Mouse (Mus musculus): ENCODE data around the gene 9330161L09Rik.
"Not testable (repeated sequence)": the region's sequence is repeated elsewhere in the genome, so short reads cannot be mapped to it uniquely, and the experiment has no call there.

9330161L09Rik gene

DNA sequence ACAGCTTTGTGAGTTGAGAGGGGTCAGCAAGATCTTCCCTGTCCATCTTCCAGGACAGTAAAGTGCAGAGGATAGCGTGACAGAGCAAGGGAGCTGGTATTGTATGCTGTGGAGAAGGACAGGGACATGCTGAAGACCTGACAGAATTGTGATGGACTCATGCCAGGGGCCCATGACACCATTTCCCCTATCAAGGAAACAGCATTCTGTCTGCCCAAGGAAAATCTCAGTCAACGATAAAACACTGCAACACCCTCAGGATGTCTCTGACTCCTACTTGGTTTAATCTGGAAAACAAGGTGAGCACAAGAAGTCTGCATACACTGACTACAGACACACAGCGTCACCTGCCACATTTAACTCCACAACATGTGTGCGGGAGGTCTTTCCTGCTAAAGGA is at the start of gene 9330161L09Rik:
Gene 9330161L09Rik, minus strand, starts transcription at position 101 of the 400 bp plus-strand sequence.
- DNase-seq: no peak

DNA sequence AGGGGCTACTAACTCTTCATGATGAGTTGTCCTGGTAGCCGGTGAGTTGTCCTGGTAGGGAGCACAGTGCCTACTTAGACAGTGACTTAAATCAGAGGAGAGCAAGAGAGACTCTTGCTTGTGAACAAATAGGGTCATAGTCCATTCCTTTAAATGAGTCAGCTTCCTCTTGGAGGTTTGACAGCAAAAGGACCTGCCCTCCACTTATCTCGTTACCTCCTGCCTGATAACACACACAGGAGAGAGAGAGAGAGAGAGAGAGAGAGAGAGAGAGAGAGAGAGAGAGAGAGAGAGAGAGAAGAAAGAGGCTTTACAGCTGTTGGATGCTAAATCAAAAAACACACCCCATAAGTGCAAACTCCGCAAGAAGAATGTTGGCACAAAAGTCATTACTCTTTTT is 49.5 kb upstream of the 9330161L09Rik start, which contains the start of gene Ifi27l2b:
Gene Ifi27l2b, minus strand, starts transcription at position 84 of the 400 bp plus-strand sequence.
- DNase-seq: no peak

DNA sequence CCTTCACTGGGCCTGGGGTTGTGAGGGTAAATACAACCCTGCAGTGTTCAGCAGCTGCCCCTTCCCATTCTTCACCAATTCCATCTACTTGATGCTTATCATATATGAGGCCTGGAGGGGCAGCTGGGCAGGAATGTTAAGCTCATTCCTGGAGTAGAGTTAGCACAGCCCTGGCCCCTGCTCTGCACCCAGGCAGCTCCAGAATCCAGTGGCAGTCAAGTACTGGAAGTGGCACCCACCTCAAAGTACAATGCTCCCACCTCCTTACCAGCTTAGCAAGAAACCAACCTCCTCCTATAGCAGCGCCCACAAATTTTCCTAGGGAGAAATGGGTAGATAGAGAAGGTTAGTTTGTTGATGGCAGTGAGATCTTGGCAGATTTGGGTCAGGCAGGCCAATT is 49.1 kb upstream of the 9330161L09Rik start:
- not testable (repeated sequence) for DNase-seq

DNA sequence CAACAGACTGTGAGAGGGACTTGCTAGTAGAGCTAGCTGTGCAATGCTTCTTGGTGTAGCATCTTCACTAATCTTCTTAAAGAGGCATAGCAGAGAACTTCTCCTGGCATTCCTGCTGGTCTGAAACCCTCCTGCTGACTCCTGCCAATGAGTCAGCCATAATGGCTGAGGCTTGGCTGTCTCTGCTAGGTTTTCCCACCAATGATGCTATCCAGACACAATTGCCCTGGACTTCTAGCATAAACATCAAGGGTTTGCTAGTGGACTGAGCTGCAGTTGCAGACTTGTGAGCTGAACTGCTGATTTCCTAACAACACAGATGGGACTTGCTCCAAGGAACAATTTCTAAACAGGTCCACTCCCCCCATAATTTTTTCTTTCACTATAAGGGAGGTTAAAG is 45.7 kb upstream of the 9330161L09Rik start:
- DNase-seq: no peak

DNA sequence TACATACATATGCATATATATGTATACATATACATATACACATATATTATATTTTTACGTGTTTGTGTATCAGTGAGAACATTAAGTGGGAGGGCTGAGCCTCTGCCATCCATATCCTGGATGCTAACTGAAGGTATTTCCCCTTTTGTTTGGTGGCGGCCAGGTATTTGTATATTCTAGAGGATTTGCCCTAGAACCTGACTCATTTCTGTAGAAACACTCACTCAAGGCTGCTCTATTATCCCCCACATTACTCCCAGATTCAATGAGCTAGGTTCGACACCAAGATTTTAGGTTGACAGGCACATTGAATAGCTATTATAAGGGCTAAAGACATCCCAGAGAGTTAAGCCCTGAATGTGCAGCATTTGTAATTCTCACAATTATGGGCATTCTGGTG is 37.4 kb upstream of the 9330161L09Rik start:
- no peak for DNase-seq

DNA sequence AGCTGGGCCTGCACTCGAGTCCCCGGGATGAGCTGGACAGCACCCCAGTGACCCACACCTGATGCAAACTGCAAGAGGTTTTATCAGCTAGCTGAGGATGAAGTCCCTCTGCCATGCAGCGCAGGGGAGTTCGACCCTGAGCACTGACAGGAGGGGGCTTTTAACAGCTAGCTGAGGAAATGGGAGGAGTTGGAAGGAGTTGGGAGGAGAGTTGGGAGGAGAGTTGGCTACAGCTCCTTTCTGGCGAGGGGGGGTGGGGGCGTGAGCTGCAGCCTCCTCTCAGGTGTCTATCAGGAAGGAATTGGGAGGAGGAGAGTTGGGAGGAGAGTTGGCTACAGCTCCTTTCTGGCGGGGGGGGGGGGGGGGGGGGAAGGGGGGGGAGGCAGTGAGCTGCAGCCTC is 36.6 kb upstream of the 9330161L09Rik start:
- not testable (repeated sequence) for DNase-seq

DNA sequence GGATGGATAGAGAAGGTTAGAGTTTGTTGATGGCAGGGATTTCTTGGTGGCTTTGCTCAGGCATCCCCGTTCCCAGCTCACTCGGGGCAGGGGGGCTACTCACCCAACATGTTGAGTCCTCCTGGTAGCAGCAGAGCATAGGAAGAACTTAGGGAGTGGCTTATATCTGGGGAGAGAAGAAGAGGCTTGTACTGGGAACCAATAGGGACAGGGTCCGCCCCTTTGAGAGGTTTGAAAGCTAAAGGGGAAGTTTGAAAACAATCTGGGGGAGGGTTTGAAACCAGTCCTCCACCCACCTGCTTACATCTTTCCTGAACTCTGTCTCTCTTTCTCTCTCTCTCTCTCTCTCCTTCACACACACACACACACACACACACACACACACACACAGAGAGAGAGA is 35.9 kb upstream of the 9330161L09Rik start, which contains the start of gene Ifi27l2a:
Gene Ifi27l2a, minus strand, starts transcription at position 157 of the 400 bp plus-strand sequence.
- DNase-seq: peak; percentile 38

DNA sequence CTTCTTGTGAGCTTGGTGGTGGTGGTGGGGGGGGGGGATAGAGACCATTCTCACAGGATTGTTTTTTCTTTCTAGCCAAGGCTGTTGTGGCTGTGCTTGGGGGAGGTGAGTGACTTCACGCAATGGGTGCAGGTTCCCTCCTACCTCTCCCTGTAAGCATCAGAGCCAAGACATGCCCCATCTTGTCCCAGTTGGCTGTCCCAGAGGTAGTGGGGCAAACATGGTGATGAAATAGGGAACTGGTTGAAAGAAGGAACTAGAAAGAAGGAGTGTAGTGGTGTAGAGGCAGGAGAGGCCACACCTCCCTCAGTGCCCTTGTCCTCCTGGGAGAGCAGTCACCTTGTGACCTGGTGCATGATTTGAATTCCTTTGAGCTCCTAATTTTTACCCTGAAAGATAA is 30.0 kb upstream of the 9330161L09Rik start:
- DNase-seq: no peak

DNA sequence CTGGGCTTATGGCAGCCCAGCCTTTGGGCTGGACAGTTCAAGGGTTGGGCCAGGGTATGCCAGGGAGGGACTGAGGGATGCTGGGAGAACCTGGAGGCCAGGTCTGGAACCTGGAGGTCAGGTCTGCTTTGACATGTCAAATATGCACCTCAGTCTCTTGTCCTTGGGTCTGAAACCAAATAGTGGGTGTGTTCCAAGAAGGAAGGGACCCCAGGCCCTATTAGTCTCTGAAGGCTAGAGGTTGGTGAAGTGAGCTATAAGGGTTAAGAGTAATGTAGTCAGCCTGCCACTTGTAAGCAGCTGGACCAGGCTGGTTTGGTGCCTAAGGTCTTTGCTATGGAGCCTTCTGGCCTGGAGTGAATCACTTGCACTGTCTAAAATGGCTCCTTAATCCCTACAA is 27.2 kb upstream of the 9330161L09Rik start:
- DNase-seq: no peak

DNA sequence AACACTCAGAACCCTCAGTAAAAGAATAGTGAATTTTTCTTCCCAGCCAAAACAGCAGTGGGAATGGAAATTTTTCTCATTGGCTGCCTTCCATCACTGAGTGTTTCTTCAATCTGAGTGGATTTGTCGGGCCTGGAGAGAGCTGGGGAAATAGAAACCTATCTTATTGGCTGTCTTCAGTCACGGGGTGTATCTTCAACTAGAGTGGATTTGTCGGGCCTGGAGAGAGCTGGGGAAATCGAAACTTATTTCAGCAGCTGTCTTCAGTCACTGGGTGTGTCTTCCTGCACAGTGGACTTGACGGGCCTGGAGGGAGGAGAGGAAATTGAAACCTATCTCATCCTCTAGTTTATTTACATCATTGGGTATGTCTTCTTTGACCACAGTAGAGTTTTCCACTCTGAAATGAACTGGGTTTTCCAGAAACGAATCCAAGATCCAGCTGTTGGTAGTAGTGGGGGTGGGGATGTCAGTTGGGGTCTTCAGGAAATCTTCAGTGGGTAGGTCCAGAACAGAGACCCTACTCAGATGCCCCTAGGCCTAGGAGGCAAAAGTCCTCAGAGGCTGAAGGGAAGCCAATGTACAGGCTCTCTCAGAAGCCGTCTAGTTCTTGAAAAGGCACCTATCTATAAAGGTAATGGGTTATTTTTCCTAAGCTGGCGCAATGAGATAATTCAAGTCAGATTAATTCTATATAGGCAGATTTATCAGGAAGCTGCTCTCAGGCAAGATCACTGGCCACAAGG is 26.5 kb upstream of the 9330161L09Rik start, which contains the start of gene Ifi27:
Gene Ifi27, plus strand, starts transcription at position 226 of the 746 bp plus-strand sequence.
- DNase-seq: peak; percentile 69

DNA sequence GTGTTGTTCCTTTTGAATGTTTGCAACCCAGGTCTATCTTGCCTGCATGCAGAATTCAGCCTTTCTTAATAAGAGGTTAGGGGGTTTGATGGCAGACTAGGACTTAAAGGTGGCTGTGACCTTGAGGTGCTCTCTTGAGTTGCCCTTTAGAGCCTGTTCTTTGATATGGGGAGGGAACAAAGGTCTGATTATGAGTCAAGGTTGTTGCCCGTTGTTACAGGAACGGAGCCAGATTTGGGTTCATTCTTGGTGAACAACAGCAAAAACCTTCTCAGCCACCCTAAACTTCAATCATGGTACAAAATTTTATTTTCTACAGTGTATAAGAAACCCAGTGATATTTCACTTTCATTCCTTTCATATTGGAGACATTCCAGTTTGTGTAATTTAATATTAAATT is 25.8 kb upstream of the 9330161L09Rik start:
- DNase-seq: no peak

DNA sequence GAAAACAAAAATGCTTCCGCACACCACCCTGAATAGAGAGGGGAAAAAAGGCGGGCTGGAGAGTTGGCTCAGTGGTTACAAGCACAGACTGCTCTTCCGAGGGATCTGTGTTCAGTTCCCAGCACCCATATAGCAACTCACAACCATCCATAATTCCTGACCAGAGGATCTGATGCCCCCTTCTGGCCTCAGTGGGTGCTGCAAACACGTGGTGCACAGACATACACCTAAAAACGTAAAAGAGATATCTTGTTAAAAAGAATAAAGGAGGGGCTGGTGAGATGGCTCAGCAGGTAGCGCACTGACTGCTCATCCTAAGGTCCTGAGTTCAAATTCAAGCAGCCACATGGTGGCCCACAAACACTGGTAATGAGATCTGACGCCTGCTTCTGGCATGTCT is 19.1 kb upstream of the 9330161L09Rik start:
- DNase-seq: no peak

DNA sequence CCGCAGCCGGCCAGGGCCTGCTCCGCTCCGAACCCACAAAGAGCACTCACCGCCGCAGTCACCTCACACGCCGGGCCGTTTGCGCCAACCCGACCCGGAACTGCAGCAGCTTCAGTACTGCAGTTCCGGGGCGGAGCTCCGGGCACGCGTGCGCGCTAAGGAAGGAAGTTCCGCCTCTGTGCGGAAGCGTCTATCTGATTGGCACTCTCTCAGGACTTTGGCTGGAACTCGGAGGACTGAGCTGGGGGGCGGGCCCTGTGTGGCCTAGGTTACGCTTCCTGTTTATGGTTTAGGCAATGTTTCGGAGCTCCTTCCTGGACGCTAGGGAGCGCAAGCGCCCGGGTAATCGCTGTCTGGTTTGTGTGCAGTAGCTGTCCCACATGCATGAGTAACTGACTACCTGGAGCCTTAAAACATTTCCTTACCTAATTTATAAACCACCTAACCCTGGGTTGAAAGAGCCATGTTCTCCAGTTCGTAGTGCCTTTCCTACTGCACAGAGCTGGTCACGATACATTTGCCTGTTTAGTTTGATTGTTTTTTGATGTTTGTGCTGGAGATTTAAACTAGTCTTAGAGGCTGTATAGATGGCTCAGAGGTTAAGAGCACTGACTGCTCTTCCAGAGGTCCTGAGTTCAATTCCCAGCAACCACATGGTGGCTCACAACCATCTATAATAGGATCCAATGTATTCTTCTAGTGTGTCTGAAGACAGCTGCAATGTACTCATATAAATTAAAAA is 18.3 kb upstream of the 9330161L09Rik start, which contains the start of gene Ddx24:
Gene Ddx24, minus strand, starts transcription at position 102 of the 742 bp plus-strand sequence.
- peak; percentile 97 for DNase-seq

DNA sequence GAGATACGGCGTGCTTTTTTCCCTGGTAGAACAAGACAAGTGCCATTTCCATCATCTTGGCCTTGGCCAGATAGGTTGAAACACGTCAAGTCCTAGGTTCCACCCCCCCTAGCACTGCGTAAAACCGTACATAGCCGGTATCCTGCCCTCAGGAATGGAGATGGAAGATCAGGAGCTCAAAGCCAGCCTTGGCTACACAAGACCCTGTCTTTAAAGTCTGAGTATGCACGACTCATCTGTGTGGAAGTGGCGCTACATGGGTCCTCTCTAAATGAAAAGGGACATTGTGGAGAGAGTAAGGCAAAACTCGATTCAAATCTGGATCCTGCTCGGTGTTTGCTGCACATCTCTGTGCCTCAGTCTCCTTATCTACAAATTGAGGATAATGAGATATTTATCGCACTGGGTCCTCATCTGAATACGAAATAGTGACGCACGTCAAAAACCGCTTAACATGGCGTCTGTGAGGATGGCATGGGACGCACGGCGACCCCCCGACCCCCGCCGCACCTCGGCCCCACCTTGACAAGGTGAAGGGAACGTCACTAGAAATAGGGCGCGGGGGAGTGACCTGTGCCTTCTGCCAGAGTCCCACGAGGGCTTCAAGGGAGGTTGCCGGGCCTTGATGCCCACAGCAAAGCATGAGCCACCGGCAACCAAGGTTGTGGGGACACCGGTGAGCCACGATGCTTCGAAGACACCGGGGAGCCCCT is 17.6 kb upstream of the 9330161L09Rik start:
- DNase-seq: no peak

DNA sequence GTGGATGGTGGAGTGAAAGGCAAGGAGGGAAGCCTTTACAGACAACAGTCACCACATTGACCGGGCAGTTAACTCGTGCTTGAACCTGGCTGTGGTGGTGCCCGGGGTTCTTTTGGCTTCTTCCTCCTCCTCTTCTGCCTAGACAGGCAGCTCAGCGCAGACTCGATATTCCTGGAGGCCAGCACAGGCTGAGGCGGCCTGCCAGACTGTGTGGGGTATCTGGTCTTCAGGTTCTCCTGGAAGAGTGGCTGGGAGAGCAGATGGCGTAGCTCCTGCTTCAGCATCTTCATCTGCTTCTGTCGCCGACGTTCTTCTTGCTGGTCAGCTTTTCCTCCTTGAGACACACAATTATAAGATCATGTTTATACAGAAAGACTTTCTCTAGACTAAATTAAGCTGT is 524 bp upstream of the 9330161L09Rik start:
- DNase-seq: no peak

DNA sequence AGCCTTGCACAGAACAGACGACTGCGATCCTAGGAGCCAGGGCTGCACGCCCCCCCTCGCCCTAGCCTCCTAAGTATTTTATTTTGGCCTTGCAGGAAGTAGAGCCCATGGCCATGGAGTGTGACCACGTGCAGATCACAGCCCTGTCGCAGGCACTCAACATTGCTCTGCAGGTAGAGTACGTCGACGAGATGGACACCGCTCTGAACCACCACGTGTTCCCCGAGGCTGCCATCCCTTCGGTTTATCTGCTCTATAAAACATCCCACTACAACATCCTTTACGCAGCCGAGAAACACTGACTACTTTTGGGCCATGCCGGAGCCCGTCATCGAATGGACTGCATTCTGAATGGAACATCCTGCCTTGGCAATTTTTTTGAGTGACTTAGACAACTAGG is 3.5 kb downstream of the 9330161L09Rik start:
- no peak for DNase-seq

DNA sequence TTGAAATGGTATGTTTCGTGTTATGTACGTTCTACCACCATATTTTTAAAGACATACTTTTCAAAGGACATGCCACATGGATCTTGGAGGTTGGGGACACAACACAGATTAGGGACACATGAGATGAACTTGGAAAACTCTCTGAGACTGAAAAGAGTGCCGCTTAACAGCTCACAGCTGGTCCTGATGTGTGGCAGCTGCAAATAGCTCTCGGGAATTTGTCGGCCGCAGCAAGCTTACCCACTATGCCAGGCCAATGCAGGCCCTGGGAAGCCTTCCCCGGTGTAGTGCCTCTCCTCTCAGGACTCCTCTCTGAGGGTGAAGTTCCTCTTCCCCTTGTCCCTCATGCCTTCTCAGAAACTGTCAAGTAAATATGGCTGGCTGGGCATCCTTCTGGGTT is 10.9 kb downstream of the 9330161L09Rik start:
- no peak for DNase-seq

DNA sequence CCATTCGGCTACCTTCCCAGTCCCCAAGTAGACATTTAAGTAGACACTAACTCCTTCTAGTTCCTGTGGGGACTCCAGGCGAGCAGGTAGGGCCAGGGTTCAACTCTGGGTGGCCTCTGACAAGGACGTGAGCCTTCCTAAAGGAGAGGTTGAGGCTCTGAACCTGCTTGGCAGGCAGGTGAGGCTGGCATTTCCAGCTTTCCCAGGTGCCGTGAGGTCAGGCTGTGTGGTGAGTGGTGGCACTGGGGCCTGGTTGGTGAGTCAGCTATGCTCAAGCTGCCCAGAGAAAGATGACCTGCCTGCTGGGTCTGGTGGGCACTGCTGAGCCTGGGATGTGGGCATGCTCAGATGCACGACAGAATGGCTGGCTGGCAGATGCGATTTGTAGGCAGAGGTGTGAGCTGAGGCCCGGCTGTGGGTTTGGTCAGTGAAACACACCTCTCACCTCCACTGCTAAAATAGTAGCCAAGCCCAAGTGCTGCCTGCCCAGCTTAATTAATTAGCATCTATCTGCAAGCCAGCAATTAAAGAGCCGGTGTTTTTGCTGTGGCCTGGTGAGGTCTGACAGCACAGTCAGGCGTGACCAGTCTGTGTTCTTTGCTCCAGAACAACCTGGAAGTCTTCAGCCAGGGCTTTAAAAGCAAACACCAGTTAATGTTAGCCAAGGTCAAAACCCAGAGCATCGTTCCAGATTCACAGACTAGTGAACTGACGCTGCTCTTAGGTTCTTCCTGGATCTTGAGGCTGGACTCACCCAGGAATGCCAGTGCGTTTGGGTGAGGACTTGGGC is 11.9 kb downstream of the 9330161L09Rik start:
- DNase-seq: no peak

DNA sequence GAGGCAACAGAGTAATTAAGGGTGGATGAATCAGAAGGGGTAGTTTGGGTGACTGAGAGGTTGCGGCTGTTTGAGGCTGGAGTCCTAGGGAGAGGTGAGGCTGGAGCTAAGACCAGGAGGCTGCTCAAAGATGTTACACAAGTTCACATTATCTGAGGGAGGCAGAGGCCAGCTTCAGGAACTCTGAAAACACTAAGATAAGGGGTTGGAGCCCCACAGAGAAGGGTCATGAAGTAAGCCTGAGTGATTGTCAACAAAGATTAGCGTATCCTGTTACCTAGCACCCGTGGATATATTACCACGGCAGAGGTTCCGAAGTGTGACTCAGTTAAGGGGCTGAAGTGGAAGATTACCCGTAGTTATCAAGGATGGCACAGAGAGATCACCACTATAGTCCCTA is 14.1 kb downstream of the 9330161L09Rik start:
- DNase-seq: no peak

DNA sequence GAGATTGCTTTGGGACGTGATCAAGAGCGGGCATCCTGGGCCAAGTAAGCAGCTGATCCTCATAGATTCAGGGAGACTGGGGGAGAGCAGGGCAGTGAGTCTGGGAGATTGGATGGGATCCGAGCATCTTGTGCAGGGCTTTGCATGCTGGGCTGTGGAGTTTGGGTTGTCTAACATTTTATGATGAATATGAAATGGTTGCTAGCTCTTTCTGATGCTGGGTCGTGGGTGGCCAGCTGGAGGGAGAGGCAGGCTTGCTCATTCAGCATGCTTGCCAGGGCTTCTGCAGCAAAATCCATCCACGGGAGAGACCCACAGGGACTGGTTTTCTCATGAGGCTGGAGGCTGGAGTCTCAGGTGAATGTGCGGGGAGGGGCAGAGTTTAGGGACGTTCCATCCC is 16.5 kb downstream of the 9330161L09Rik start:
- DNase-seq: no peak

DNA sequence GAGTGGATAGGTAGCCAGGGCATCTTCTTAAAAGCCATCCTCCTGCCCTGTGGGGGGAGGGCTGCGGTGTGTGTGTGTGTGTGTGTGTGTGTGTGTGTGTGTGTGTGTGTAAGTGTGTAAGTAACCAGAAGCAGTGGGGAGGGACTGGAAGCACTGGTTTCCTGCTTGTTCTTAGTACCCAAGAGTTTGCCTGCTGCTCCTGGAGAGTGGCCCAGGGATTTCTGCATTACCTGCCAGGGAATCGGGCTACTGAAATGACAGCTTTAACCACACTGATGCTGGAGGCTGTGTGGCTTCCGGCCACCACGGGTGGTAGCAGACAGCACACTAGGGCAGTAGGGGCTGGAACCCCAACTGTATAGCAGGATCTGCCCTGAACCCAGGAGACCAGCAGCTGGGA is 17.6 kb downstream of the 9330161L09Rik start:
- DNase-seq: no peak

DNA sequence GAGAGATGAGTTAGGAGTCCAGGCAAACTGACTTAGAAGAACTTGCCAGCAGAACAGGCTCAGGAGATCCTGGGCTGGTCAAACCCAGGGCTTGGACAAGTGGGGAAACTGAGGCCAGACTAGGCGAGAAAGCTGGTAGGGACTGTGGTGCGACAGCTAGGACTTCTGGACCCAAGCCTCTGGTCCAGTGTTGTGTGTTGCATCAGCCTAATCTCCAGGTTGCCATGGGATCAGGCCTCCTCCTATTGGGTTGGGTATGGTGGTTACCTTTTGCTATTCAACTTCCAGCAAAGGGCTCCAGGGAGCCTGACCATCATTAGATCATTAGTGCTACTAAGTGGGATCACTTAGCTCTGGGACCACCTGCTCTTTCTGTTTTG is 18.3 kb downstream of the 9330161L09Rik start:
- DNase-seq: no peak

Data from thymus, postnatal 25 days (tissue).